ENCODE assay signal across 8 mouse cellular contexts in the genomic region with DNA sequence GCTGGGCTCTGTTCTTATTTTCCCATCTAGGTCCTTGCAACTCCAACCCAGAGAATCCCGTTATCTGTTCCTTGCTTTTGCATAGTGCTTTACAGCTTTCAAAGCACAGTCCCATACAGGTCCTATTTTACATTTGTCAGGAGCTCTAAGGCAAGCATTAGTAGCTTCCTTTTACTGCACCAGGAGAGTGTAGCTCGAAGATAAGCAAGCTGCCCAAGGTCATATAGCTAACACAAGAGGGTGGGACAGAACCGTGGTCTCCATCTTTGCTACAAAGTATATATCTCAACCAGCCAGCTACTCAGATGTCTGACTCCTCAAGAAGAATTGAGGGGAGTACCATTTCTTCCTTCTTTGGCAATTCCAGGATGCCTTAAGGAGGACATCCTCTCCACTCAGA.
"Had no signal": no experiment of that assay in that cellular context is flagged by ENCODE, and none has a peak within 500 bp of the region (broad histone marks: within the 10 kb centered on the region; RNA-seq: fewer than 3 reads in every experiment).

No protein-coding gene starts in this region.

- H3K27ac ChIP-seq: limb, embryonic 10.5 days; midbrain, embryonic 15.5 days; neural tube, embryonic 12.5 days had no signal

- H3K4me3 ChIP-seq: limb, embryonic 10.5 days; midbrain, embryonic 15.5 days; neural tube, embryonic 12.5 days had no signal

- DNase-seq: layer of hippocampus, adult 9-11 months; layer of hippocampus, postnatal 36 days; retina, postnatal 1 day; right cerebral cortex, postnatal 4 days had no signal

- H3K27me3 ChIP-seq: midbrain, embryonic 15.5 days had no signal

- ATAC-seq: midbrain, embryonic 15.5 days had no signal

- H3K4me1 ChIP-seq: neural tube, embryonic 12.5 days had no signal

- H3K4me2 ChIP-seq: midbrain, embryonic 11.5 days; midbrain, embryonic 15.5 days; neural tube, embryonic 12.5 days had no signal

- H3K9me3 ChIP-seq: limb, embryonic 10.5 days; midbrain, embryonic 15.5 days; neural tube, embryonic 12.5 days had no signal

- H3K9ac ChIP-seq: midbrain, embryonic 15.5 days; neural tube, embryonic 12.5 days had no signal

- H3K36me3 ChIP-seq: limb, embryonic 10.5 days; midbrain, embryonic 15.5 days; neural tube, embryonic 12.5 days had no signal
